Mouse (Mus musculus): ENCODE measurements at regions not wholly inside any gene's neighbourhood (a gene's known extent, or its start where the extent isn't known, plus 50 kb on each side); places are given as distances from the start of the nearest gene placed in this dataset.

- DNase-seq (ENCODE audit: low read depth, low spot score): no peak
Measured at GRCm38 (mm10) chr3:118491871-118492270, 70.1 kb upstream of the Dpyd start.

GRCm38 (mm10) chr3:118494611-118495010 lies 67.3 kb upstream of the Dpyd start:
- no peak for DNase-seq (ENCODE audit: low read depth, low spot score)

GRCm38 (mm10) chr3:118500234-118500633 lies 61.7 kb upstream of the Dpyd start:
- DNase-seq (ENCODE audit: low read depth, low spot score): peak; percentile 29

- no peak for DNase-seq (ENCODE audit: low read depth, low spot score)
Measured at GRCm38 (mm10) chr3:118507582-118508237, 54.2 kb upstream of the Dpyd start.

- DNase-seq (ENCODE audit: low read depth, low spot score): no peak
Measured at GRCm38 (mm10) chr3:118510837-118511236, 51.1 kb upstream of the Dpyd start.

- DNase-seq (ENCODE audit: low read depth, low spot score): no peak
Measured at GRCm38 (mm10) chr3:118511969-118512368, 50.0 kb upstream of the Dpyd start.
